Mouse (Mus musculus) forebrain, embryonic 13.5 days (tissue): Measurements from ENCODE around the gene Pde4dip. TPM values are rescaled to one million over a fixed set of nuclear protein-coding genes. Genes with fewer than 3 reads are reported as not detected.

Experiments used
- ATAC-seq: fragments of 200-750 bp; cut with Nextera tagmentation; 2 replicates; pipeline ENCODE4 v1.8.0; 2017
- H3K27ac ChIP-seq: fragments of 300-500 bp; sonication (generic); 2 replicates; pipeline ENCODE4 v1.5.1; 2015; ENCODE audit warnings: inconsistent platforms, mild to moderate bottlenecking, moderate library complexity
- H3K27me3 ChIP-seq: fragments of 300-500 bp; sonication (generic); 2 replicates; pipeline ENCODE4 v1.6.1; 2015; ENCODE audit warnings: mild to moderate bottlenecking, inconsistent platforms
- H3K36me3 ChIP-seq: fragments of 300-500 bp; sonication (generic); 2 replicates; pipeline ENCODE4 v1.6.1; 2015; ENCODE audit warnings: mild to moderate bottlenecking, inconsistent platforms; ENCODE audit not compliant: poor library complexity, severe bottlenecking
- H3K4me1 ChIP-seq: fragments of 300-500 bp; sonication (generic); 2 replicates; pipeline ENCODE4 v1.6.1; 2015; ENCODE audit warnings: inconsistent platforms
- H3K4me2 ChIP-seq: fragments of 300-500 bp; sonication (generic); 2 replicates; pipeline ENCODE4 v1.6.1; 2015; ENCODE audit warnings: inconsistent platforms, mild to moderate bottlenecking, moderate library complexity
- H3K4me3 ChIP-seq: fragments of 300-500 bp; sonication (generic); 2 replicates; pipeline ENCODE4 v1.5.1; 2015; ENCODE audit warnings: mild to moderate bottlenecking, inconsistent platforms
- H3K9ac ChIP-seq: fragments of 300-500 bp; sonication (generic); 2 replicates; pipeline ENCODE4 v1.6.1; 2015; ENCODE audit warnings: mild to moderate bottlenecking, inconsistent platforms
- H3K9me3 ChIP-seq: fragments of 300-500 bp; sonication (generic); replicated peaks from 2 replicates; pipeline ENCODE4 v1.6.1; 2016; ENCODE audit warnings: inconsistent platforms
- WGBS: fragments of 180-500 bp; shearing (Covaris S2); methylation state at CpG from one replicate; pipeline ENCODE4 v1.1.7; 2015; 5-methylcytosine and 5-hydroxymethylcytosine counted together
- polyA plus RNA-seq: library from polyadenylated mRNA; unstranded; fragments of >200 nt; fragmentation: Nextera tagmentation; extraction: Ambion mirVana; gene quantifications from 2 replicates; pipeline ENCODE4 v1.2.1, GENCODE M21; 2015

Gene Pde4dip
- polyA plus RNA-seq, 1 experiment from 2014 or later, result 37.3 TPM

DNA sequence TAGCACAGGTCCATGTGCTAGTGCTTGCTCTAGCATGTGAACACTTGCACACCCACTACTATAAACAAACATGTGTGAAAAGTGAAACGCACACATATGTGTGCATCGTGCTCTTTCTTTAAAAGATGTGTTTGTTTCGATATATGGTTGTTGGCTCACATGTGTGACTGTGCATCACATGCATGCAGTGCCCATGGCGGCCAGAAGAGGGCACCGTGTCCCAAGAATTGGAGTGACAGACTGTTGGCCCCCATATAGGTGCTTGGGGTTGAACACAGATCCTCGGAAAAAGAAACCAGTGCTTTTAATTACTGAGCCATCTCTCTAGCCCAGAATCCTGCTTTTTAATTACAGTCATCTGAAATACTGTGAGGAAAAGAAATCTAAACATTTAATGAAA is 6.2 kb upstream of the Pde4dip start:
- Histone ChIP-seq H3K9ac (no peak overlapping the region), H3K27ac (no peak overlapping the region), H3K9me3 (no peaks in the 10 kb centered on the region), H3K27me3 (peaks cover 11% of the 10 kb centered on the region), H3K4me2 (no peak overlapping the region), H3K4me3 (no peak overlapping the region), H3K36me3 (no peaks in the 10 kb centered on the region), H3K4me1 (no peaks in the 10 kb centered on the region)
- no peak for ATAC-seq
- WGBS, result 46% methylated on average over 6 of the region's 6 CpGs

DNA sequence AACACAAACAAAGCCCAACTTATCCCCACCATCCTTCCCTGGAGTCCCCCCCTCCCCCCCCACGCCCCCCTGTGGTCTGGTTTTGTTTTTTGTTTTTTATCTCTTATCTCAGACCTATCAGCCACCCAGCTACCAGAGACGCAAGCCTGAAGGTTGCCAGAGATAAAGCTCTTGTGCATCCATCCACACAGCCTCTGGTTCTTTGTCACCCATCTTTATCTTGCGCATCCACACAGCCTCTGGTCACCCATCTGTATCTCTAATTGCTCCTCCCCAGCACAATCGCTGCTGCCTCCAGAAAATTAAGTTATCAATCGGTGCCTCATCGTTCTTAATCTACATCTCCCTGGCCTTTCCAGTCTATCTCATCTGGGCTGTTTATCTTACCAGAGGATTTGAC is 1.7 kb upstream of the Pde4dip start:
- no peak for ATAC-seq

DNA sequence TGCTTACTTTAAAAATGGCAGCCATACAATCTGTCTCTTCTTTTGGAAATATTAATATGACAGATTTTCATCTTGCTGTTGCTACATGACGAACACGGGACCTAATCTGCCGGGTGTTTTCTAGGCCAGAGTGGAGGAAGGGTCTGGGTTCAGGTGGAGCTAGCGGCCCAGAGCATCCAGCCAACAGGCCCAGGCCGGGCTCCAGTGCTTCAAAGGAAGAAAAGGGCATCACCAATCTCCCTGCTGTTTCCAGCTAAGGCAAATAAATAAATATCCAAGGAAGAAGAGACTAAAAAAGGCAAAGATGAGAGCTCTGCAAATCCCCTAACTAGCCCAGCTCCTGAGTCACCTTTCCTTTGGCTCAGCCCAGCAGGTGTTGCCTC is 731 bp downstream of the Pde4dip start:
- peak; percentile 16; the same call in 1 of the 2 replicates for ATAC-seq
- peak overlapping the region; percentile 94 for H3K4me2 ChIP-seq
- H3K27me3 ChIP-seq, result peaks cover 31% of the 10 kb centered on the region
- peak overlapping the region; percentile 76 for H3K9ac ChIP-seq
- H3K4me1 ChIP-seq, result peaks cover 11% of the 10 kb centered on the region
- H3K27ac ChIP-seq, result no peak overlapping the region
- no peaks in the 10 kb centered on the region for H3K9me3 ChIP-seq
- H3K4me3 ChIP-seq, result peak overlapping the region; percentile 59
- no peaks in the 10 kb centered on the region for H3K36me3 ChIP-seq
- WGBS, result 64% methylated on average over 5 of the region's 5 CpGs

More for the DNA sequence above, 1.7 kb upstream of the Pde4dip start:
- peaks cover 31% of the 10 kb centered on the region for H3K27me3 ChIP-seq
- H3K4me3 ChIP-seq, result no peak overlapping the region
- 70% methylated on average over 6 of the region's 6 CpGs for WGBS
- no peaks in the 10 kb centered on the region for H3K9me3 ChIP-seq
- no peak overlapping the region for H3K4me2 ChIP-seq
- H3K36me3 ChIP-seq, result no peaks in the 10 kb centered on the region
- H3K27ac ChIP-seq, result no peak overlapping the region
- no peak overlapping the region for H3K9ac ChIP-seq
- peaks cover 11% of the 10 kb centered on the region for H3K4me1 ChIP-seq

DNA sequence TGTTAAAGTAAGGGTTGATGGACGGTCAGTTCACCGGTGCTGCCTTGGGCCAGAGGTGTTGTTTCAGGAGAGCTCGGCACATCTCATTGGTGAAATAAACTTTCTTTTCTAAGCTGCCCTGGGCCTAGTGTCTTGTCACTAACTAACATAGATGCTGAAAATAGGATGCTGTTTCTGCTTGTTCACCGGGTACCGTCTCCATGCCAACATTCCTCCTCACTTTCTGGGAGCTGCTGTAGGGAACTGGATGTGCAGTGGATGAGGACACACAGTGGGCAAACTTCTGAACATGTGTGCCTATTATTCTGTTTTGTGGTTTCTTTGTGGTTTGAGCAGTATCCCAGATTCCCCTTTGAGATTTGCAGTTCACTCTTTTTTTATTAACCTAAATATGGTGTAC is 6.9 kb downstream of the Pde4dip start:
- Histone ChIP-seq H3K27ac (no peak overlapping the region), H3K9me3 (no peaks in the 10 kb centered on the region), H3K27me3 (no peaks in the 10 kb centered on the region), H3K4me1 (peaks cover under 1% of the 10 kb centered on the region; the same call in 1 of the 2 replicates), H3K36me3 (no peaks in the 10 kb centered on the region), H3K4me2 (no peak overlapping the region), H3K9ac (no peak overlapping the region), H3K4me3 (no peak overlapping the region)
- ATAC-seq, result no peak
- 95% methylated on average over 5 of the region's 5 CpGs for WGBS

DNA sequence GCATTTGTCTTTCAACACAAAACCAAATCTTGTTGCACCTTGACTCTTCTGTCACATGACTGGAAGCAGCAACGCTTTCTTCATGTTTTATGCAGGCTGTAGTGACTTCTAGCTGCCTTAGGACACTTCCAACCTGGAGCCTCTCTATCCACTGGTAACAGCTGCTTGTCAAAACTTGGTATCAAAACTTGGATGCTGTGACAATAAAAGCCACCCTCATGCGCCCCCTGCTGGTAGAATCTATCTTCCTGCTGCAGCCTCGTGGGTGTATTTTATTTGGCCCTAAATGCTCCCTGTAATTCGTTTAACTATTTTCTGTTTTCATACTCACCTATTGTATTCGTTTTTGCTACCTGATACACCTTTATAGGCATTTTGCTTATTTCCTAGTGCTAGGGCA is 9.3 kb downstream of the Pde4dip start:
- Histone ChIP-seq H3K9ac (no peak overlapping the region), H3K9me3 (no peaks in the 10 kb centered on the region), H3K27me3 (no peaks in the 10 kb centered on the region), H3K36me3 (no peaks in the 10 kb centered on the region), H3K4me3 (no peak overlapping the region), H3K27ac (no peak overlapping the region), H3K4me1 (peaks cover 5% of the 10 kb centered on the region; the same call in 1 of the 2 replicates), H3K4me2 (no peak overlapping the region)
- peak; percentile 28; the same call in 1 of the 2 replicates for ATAC-seq
- 12% methylated on average over 5 of the region's 5 CpGs for WGBS

DNA sequence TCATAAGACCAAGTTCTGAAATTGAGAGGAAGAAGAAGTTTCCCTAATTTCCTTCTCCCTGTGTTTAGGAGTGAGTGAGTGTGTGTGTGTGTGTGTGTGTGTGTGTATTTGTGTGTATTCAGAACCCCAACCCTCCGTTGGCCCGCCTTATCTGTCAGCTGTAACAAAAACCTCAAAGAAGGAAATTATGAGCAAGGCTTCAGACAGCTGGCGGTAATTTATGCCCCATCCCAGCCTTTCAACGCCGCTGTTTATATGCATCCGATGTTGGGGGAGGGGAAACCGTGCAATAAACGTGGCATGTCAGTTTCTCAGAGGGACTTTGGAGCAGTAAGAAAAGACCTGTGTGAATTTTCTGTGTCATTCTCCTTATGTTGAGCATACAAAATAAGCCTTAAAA is 12.2 kb downstream of the Pde4dip start:
- Histone ChIP-seq H3K27me3 (no peaks in the 10 kb centered on the region), H3K4me1 (peaks cover 5% of the 10 kb centered on the region; the same call in 1 of the 2 replicates), H3K4me3 (no peak overlapping the region), H3K9me3 (no peaks in the 10 kb centered on the region), H3K27ac (no peak overlapping the region), H3K9ac (no peak overlapping the region), H3K36me3 (no peaks in the 10 kb centered on the region), H3K4me2 (no peak overlapping the region)
- peak; percentile 59; the same call in 1 of the 2 replicates for ATAC-seq
- WGBS, result 56% methylated on average over 8 of the region's 8 CpGs

DNA sequence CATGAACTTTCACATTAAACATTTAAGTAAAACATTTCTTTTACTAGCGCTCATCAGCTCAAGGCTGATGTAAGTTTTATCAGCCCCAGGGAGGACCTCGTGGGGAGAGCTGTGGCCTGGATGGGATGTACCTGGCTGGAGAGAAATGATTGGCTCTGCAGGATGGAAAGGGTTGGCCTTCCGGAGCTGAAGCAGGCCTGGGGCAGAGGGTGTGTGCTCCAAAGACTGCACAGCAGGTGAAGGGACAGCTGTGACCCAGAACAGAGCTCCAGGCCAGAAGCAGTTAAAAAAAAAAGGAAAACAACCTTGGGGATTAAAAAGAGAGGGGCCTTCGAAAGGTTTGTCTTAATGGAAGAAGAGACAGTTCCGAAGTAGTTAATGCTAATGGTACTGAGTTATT is 13.7 kb downstream of the Pde4dip start:
- Histone ChIP-seq H3K27ac (no peak overlapping the region), H3K4me2 (no peak overlapping the region), H3K27me3 (0 out of 2 replicates have a peak, but pooled peaks cover 4% of the 10 kb centered on the region), H3K9ac (no peak overlapping the region), H3K36me3 (no peaks in the 10 kb centered on the region), H3K4me1 (peaks cover 5% of the 10 kb centered on the region; the same call in 1 of the 2 replicates), H3K9me3 (no peaks in the 10 kb centered on the region), H3K4me3 (no peak overlapping the region)
- no peak for ATAC-seq
- WGBS, result 19% methylated on average over 5 of the region's 5 CpGs

DNA sequence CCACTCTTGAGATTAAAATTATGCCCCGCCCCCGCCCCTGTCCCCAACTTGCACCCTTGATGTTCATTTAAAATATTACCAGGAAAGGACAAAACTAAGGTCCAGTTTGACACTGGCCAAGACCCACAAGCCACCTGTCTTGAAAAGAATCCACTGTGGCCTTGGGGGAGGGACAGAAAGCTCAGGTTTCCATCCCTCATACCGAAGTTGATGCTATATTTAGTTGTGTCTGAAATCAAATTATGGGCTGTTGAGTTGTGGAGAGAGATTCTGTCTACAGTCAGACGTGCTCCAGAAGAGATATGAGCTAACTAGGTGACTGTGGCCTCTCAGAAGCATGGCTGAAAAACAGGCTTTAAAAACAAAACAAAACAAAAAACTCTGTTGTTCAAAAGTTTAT is 18.8 kb downstream of the Pde4dip start:
- peaks cover 38% of the 10 kb centered on the region for H3K27me3 ChIP-seq
- H3K4me2 ChIP-seq, result no peak overlapping the region
- H3K27ac ChIP-seq, result no peak overlapping the region
- H3K4me1 ChIP-seq, result peaks cover 10% of the 10 kb centered on the region; the same call in 1 of the 2 replicates
- 78% methylated on average over 4 of the region's 4 CpGs for WGBS
- no peaks in the 10 kb centered on the region for H3K36me3 ChIP-seq
- no peaks in the 10 kb centered on the region for H3K9me3 ChIP-seq
- no peak overlapping the region for H3K9ac ChIP-seq
- no peak overlapping the region for H3K4me3 ChIP-seq
- ATAC-seq, result no peak

DNA sequence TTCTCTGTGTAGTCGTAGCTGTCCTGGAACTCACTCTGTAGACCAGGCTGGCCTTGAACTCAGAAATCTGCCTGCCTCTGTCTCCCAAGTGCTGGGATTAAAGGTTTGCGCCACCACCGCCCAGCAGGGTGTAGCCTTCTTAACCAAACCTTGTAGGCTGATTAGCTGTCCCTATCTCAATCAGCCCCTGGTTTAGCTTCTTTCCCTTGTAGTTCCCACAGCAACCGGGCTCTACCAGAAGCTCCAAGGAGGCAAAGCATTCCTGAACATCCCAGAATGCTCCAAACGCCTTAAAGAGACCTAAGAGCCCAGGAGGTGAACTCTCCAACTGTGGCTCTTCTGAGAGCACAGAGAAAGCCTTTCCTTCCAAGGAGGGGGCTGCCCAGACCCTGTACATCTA is 19.8 kb downstream of the Pde4dip start:
- 54% methylated on average over 5 of the region's 5 CpGs for WGBS
- Histone ChIP-seq H3K9ac (no peak overlapping the region), H3K9me3 (no peaks in the 10 kb centered on the region), H3K27me3 (peaks cover 38% of the 10 kb centered on the region), H3K36me3 (no peaks in the 10 kb centered on the region), H3K27ac (no peak overlapping the region), H3K4me1 (peaks cover 10% of the 10 kb centered on the region; the same call in 1 of the 2 replicates), H3K4me3 (no peak overlapping the region), H3K4me2 (no peak overlapping the region)
- ATAC-seq, result no peak

DNA sequence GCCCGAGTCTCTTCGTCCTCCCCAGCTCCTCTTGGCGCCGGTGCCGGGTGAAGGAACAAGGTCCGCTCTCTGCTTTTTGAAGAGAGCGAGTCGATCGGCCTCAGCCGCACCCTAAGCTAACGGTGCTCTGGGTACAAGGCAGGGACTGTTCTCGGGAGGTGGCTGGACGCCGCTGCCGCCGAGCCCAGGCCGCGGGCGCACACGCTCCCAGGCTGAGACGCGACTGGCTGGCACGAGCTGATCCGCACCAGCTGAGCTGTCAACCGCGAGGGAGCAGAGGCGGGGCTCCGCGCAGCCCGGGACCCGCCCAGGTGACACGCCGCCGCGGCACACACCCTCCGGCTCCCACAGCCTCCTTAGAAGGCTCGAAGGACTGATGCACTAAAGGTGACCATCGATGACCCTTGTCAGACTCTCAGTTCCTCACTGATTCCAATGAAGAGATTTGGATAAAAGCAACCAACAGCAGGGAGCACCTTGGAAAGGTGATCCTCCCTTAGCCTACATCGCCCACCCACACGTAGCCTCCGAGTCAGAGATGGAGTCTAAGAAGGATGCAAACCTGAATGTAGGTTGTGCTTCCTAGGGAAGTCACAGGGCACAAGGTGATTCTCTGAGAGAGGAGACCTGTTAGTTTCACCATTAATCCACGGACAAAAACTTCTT is 20.4 kb downstream of the Pde4dip start:
- Histone ChIP-seq H3K36me3 (no peaks in the 10 kb centered on the region), H3K4me3 (peak overlapping the region; percentile 57), H3K9me3 (no peaks in the 10 kb centered on the region), H3K4me1 (peaks cover 10% of the 10 kb centered on the region; the same call in 1 of the 2 replicates), H3K4me2 (peak overlapping the region; percentile 96), H3K9ac (peak overlapping the region; percentile 66), H3K27ac (no peak overlapping the region), H3K27me3 (peaks cover 38% of the 10 kb centered on the region)
- peak; percentile 96 for ATAC-seq
- WGBS, result 3% methylated on average over 42 of the region's 42 CpGs

DNA sequence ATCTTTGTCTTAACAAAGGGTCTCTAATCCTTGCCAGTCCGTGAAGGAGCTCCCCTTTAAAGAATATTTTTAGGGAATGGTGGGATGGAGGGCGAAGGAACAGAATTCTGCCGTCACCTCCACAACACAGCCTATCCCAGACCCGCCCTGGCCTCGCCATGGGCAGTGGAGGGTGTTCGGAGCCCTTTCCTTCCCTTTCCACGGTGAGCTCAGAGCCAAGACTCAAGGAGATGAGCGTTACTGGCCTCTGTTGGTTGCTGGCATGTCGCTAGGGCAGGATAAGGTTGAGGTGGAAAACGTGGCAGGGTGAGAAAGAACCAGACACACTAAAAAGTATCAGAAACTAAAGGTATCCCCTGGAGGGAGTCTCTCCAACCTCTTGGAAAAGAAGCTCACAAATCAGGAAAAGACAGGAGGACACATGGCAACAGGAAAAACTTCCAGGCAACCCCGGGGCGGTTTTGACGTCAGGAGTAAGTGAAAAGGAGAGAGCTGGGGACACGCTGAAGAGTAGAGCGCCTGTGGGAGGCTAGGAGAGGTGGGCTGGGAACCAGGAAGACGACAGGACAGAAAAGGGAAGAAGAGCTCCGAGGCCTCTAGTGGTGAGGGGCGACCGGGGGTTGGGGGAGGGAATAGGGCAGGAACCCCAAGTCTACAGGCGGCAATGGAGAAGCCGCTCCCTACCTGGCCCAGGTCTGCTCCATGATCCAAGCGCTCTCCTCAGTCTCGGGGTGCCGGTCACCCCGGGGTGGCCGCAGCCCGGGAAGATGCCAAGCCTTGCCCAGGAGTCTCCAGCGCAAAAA is 21.1 kb downstream of the Pde4dip start:
- Histone ChIP-seq H3K9me3 (no peaks in the 10 kb centered on the region), H3K27ac (no peak overlapping the region), H3K4me1 (peaks cover 10% of the 10 kb centered on the region; the same call in 1 of the 2 replicates), H3K9ac (peak overlapping the region; percentile 66), H3K36me3 (no peaks in the 10 kb centered on the region), H3K27me3 (peaks cover 38% of the 10 kb centered on the region), H3K4me3 (peak overlapping the region; percentile 57), H3K4me2 (peak overlapping the region; percentile 96)
- peak; percentile 67 for ATAC-seq
- WGBS, result 2% methylated on average over 26 of the region's 28 CpGs

DNA sequence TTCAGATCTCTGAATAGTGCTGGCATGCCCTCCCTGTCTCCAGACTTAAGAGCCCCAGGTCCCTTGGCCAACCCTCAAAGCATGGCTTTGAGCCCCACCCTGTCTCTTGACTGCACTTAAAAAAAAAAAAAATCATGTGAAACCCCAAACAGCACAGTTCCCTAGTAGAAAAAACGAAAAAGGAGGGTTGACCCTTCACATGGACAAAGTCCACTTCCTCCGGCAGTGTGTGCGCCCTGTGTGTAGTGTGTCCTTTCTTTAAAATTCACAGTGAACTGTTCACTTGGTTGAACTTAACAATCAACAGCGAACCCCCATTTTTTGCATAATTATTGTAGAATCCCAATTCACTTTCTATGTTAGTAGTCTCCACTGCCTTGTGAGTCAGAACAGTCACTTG is 21.8 kb downstream of the Pde4dip start:
- H3K4me2 ChIP-seq, result peak overlapping the region; percentile 96
- no peaks in the 10 kb centered on the region for H3K9me3 ChIP-seq
- no peak overlapping the region for H3K9ac ChIP-seq
- peaks cover 10% of the 10 kb centered on the region; the same call in 1 of the 2 replicates for H3K4me1 ChIP-seq
- H3K36me3 ChIP-seq, result no peaks in the 10 kb centered on the region
- peaks cover 38% of the 10 kb centered on the region for H3K27me3 ChIP-seq
- no peak overlapping the region for H3K27ac ChIP-seq
- ATAC-seq, result no peak
- WGBS, result 50% methylated on average over 4 of the region's 4 CpGs
- H3K4me3 ChIP-seq, result peak overlapping the region; percentile 57
